Mouse (Mus musculus) T-helper 2 cell (primary cell): ENCODE results near the gene Ip6k3.

ENCODE experiments used
- in situ Hi-C: fragments of 300-600 bp; cut with MboI, MseI; formaldehyde crosslinking; loops from one replicate; pipeline ENCODE4 v1.15.1; 2025; ENCODE audit warnings: high pct_unique_total_duplicates

Ip6k3 gene

GRCm38 (mm10) chr17:27123813-27124375 lies 43.7 kb downstream of the Ip6k3 start:
- in situ Hi-C loops: no loop called here

GRCm38 (mm10) chr17:27123103-27123502 lies 44.5 kb downstream of the Ip6k3 start:
- in situ Hi-C loops: no loop called here

- in situ Hi-C loops: no loop called here
Measured at GRCm38 (mm10) chr17:27122701-27123100, 44.9 kb downstream of the Ip6k3 start.

GRCm38 (mm10) chr17:27121781-27122180 lies 45.8 kb downstream of the Ip6k3 start:
- in situ Hi-C loops: no loop called here

- in situ Hi-C loops: no loop called here
Measured at GRCm38 (mm10) chr17:27121266-27121665, 46.3 kb downstream of the Ip6k3 start.

GRCm38 (mm10) chr17:27120561-27121024 lies 47.0 kb downstream of the Ip6k3 start:
- in situ Hi-C loops: no loop called here

GRCm38 (mm10) chr17:27119954-27120353 lies 47.6 kb downstream of the Ip6k3 start:
- in situ Hi-C loops: no loop called here

- in situ Hi-C loops: no loop called here
Measured at GRCm38 (mm10) chr17:27119540-27119895, 48.1 kb downstream of the Ip6k3 start.

- in situ Hi-C loops: no loop called here
Measured at GRCm38 (mm10) chr17:27118676-27119539, 48.7 kb downstream of the Ip6k3 start.

- in situ Hi-C loops: no loop called here
Measured at GRCm38 (mm10) chr17:27110072-27110471, 57.5 kb downstream of the Ip6k3 start.

GRCm38 (mm10) chr17:27107936-27108335 lies 59.7 kb downstream of the Ip6k3 start:
- in situ Hi-C loops: no loop called here

GRCm38 (mm10) chr17:27106745-27107144 lies 60.9 kb downstream of the Ip6k3 start:
- in situ Hi-C loops: no loop called here

GRCm38 (mm10) chr17:27105698-27106470 lies 61.7 kb downstream of the Ip6k3 start:
- in situ Hi-C loops: no loop called here

- in situ Hi-C loops: no loop called here
Measured at GRCm38 (mm10) chr17:27101675-27102074, 65.9 kb downstream of the Ip6k3 start.

GRCm38 (mm10) chr17:27095690-27096089 lies 71.9 kb downstream of the Ip6k3 start:
- in situ Hi-C loops: no loop called here
